Mouse (Mus musculus) layer of hippocampus, postnatal 14 days (tissue): ENCODE results near the gene Pfpl. TPM values are rescaled to one million over a fixed set of nuclear protein-coding genes. Genes with fewer than 3 reads are reported as not detected.

Source experiments
- DNase-seq, 2 experiments: peaks; one replicate each; pipeline ENCODE4 v3.0.0; 2021 to 2022; ENCODE audit warnings: low spot score in 2 of 2, mixed read lengths in 1 of 2
- long read RNA-seq, 2 experiments: library from polyadenylated mRNA; stranded (forward); transcript quantifications; one replicate each; pipeline ENCODE4 v2.0.0; 2021
- total RNA-seq, 2 experiments: library from RNA; stranded (reverse); gene quantifications; 2 replicates each; pipeline ENCODE4 v1.2.3; 2021

Gene Pfpl
- not detected for total RNA-seq
- long read RNA-seq, experiment 1, result 0 reads
- long read RNA-seq, experiment 2, result 0 reads

DNA sequence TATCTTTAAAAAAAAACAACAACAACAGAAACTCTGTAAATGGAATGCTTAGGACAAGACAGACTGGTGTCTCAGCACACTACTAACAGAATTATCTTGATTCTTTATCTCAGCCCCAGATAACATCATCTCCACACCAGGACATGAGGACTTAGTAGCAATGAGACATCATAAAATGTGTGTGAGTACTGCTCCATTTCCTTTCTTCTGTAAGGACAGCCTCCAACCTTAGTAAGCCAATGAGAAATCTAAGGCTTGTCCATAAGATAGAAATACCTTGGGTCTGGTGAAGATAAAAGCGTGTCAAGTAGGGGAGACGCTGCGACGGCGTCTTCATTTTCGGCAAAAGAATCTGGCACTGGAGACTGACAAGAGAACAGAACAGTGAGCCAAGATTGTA, at the start of gene Pfpl:
Gene Pfpl (plus strand): TSS at position 301 of the 400 bp plus-strand sequence.
- no peak for DNase-seq

DNA sequence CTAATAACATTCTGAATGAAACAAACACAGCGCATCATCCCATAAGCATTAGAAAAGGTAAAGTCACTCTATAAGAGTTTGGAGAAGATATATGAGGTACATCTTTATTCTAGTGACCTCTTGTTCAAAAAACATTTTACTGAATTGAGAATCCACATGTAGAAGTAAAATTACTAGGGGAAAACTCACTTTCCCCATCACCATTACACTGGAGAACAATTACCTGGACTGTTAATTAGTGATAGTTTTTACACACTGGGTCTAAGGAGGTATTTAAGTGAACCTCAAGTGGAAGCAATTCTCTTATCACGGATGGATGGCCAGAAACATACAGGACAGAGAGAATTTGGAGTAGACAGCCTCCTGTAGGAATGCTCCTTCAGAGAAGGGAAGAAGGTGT, 40.7 kb upstream of the Pfpl start, which contains the start of gene Olfr1440:
Gene Olfr1440 (plus strand): TSS at position 301 of the 400 bp plus-strand sequence.
- no peak for DNase-seq

DNA sequence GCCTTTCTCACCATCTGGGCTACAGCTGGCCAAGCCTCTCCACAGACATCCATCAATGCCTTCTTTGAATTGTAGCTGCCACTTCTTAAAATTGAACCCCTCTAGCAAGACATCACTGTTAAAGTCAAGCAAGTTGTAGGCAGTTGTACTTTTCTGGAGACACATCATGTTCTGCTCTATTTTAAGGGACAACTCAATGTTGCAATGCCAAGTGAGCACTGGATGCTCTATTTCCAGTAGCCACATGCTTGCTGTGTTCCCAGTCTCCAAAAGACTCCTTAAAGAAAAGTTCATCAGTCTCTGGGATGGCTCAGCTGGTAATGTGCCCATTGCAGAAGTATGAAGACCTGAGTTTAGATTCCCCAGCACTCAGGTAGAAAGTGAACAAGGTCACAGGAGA, 14.0 kb upstream of the Pfpl start:
- no peak for DNase-seq

DNA sequence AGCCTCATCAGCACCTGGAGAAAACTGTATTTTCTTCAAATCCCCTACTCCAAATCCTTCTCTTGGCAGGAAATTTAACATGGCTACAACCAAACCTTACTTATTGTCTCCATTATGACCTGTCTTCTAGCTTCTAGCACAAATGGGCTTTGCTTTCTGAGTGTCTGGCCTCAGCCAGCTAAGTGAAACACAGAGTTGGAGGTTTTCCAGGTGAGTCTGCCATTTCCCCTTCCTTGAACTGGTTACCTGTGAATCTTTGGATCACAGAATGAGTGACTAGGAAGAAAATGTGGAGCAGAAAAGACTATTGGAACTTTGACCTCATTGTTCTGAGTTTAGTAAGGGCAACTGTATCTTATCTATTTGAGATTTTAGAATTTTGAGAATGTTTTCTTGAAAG, 10.3 kb upstream of the Pfpl start, which contains the start of gene Olfr1441:
Gene Olfr1441 (plus strand): TSS at position 73 of the 400 bp plus-strand sequence.
- no peak for DNase-seq

DNA sequence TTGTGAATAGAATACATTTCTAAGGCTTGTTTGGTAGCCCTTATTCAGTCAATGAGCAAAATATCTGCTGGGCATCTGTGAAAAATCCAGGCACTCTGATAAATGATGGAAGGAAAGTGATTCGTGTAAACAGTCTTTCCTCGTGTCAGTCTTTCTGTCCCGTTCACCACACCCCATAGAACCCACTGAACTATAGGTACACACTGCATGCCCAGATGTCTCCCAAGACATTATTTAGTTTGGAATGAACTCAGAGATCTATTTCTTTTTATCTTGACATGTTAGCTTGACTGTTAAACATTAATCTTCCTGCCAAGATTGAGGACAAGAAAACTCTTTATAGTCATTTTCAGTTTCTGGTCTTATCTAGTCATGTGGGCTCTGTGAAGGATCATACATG, 9.4 kb upstream of the Pfpl start:
- no peak for DNase-seq

DNA sequence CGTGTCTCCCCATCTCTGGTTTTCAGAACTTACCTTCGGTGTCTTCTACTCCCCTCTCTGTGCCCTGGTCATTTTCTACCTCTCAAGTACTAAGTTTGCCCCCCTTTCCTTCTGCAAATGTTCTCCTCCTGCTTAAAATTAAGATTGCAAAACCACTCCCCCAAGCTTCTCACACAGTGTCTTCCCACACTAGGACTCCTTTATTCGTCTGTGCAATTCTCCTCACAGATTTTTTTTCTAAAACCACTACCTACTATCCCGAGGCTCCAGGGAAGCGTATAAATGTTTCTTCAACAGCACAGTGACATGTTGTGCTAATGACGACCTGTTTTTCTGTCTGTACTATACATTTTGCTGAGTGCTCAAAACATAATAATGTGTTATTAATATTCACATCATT, 7.2 kb upstream of the Pfpl start:
- no peak for DNase-seq

DNA sequence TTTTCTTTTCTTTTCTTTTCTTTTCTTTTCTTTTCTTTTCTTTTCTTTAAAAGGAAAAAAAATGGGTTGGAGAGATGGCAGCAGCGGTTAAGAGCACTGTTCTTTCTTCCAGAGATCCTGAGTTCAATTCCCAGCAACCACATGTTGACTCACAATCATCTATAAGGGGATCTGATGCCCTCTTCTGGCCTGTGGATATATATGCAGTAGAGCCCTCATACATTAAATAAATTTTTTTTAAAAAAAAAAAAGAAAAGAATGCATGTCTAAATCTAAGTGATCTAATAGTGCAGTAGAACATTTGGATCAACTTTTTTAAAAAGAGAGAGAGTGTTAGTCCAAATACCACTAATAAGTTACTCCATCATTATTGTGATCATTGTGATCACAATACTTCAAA, 6.0 kb upstream of the Pfpl start:
- DNase-seq, result no peak

DNA sequence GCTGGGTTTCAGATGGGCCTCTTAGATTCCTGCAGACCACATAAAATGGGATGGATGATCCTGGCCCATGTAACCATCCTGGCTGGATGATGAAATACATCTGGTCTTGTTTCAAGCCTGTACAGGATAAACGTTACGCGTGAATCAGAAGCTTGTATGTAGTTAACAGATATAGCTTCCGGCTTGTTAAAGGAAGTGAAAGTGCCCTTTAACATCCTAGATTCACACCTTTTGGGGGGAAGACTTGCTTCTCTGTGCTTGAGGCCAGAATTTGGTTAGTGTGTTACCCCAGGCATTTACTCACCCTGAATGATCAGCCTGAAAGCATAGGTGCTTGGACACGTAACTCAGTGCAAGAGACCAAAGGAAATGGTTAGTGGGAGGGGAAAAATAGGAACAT, 604 bp upstream of the Pfpl start:
- no peak for DNase-seq

DNA sequence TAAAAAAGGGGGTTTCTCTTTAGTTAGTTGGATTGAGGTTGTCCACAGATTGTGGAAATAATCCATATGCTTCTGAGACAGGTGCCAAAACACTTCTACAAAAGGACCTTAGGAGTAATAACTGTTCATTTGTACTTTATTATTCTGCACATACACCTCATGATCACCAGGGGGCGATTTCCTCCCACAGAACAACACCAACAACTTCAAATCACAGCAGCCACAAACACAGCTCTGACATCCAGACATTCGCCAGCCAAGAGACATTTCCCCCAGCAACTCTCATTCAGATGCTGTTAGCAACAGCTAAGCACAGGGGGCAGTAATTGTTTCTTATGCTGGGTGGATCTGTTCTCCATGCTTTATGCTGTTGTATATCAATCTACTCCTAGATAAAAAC, 5.3 kb downstream of the Pfpl start:
- DNase-seq, result peak; percentile 13 to 54

DNA sequence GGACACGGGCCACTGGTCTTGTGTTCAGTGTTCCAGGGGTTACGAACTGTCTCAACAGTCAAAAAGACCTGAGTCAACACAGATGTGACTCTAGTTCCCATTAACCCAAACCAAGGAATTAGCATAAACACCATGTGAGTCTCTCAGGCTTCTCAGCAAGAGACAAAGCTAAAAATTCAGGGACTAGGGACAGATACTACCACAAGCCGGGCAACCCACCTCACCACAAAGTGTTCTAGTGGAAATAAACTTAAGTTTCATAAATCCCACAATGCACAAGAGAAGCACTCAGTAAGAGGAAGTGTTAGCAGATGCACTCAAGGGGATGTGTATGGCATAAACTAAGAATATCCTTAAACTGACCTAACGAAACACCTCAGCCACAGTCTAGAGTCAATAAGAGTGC, 7.3 kb downstream of the Pfpl start:
- DNase-seq, result no peak

DNA sequence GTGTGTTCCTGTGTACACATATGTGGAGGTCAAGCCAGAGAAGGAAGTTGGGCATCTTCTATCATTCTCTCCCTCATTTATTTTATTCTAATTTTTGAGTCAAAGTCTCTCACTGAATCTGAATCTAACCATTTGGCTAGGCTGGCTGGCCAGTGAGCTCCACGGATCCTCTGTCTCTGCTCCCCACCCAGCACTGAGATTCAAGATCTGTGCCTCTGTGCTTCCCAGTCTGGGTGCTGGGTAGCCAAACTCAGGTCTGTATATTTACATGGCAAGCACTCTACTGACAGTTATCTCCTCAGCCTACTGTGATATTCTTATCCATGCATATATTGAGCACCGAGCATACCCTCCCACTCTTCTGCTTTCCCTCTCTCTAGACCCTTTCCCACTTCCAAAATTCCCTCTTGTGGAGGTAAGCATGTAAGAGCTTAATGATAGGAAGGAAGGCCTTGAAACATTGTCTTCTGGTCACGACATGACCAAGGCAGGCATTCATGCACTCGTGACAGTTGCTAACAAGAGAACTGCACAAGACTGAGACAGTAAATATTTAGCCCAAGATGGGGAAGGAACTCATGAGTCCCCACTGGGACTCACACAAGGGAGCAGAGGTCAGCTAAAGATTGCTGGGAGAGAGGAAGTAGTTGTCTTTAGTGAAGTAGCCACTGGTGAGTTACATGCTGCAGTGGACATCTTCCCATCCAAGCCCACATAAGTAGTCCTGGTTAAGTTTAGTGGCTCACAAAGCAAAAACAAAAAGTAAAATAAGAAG, 8.2 kb downstream of the Pfpl start:
- no peak for DNase-seq

DNA sequence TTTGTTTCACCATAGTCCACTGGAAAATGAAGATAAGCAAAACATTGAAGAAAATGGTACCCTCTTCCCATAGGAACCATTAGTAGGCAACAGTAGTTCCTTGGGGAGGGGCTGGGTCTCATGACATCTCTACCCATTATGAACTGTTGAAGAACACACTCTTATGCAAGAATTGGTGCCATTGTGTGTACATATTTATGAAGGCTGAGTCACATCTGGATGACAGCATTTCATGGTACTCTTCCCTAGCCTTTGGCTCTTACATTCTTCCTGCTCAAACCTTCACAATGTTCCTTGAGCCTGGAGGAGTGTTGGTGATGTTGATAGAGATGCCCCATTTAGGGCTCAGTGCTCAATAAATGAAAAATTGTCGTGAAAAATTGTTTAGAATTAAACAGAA, 11.9 kb downstream of the Pfpl start:
- DNase-seq, result no peak

DNA sequence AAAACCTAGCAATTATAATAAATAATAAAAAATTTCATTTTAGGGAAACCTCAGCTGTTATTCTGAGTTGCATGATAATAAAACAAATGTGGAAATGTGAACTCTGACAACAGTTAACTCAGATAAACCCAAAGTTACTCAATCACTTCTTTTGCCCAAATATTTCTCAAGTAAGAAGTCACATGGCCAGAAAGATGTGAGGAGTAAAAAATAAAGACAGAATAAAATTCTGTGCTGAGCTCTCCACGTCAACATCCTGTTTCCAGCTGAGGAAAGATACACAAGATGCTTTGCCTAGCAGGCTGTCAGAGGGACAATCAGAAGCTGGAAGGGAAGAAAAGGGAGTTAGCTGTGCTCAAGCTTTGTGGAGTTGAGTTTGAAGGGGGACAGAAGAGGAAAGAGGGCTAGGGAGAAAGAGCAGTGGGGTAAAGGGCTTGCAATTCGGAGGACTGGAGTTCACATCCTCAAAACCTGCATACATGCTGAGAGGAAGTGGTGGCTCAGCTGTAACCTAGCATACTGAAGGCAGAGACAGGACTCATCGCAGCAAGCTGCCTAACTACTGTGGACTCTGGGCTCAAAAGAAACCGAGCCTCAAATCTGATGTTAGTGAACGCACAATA, 12.5 kb downstream of the Pfpl start:
- DNase-seq, result no peak

DNA sequence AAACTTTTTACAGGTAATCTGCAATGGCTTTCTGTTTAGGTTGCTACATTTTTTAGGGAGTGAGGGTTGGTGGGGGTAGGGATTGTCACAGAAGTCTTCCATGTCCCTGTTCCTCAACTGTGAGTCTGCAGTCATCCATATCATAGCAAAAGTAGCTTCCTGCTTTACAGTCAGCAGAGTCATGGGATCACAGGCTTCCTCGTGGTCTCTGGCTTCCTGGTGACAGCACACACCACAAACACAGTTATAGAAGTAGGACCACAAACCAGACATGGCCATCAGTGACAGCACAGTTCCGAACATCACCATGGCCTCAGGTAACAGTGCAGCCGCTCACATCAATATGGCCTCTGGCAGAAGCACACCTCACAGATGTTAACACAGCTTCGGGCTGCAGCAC, 14.9 kb downstream of the Pfpl start:
- DNase-seq, result no peak

DNA sequence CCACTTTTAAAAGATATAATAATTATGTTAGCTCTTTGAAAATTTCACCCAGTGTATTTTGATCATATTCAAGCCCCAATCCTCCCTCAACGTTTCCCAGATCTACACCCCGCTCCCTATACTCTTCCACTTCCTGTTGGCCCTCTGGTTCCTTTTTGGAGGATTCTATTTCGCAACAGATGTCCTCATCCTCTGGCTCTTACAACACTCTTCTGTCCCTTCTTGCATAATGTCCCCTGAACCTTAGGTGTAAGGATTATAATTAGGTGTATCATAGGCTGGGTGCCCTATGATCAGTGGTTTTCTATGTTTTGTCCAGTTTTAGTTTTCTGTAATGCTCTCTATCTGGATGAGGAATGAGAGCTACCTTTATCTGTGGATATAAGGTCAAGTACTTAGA, 17.3 kb downstream of the Pfpl start:
- DNase-seq, result no peak

DNA sequence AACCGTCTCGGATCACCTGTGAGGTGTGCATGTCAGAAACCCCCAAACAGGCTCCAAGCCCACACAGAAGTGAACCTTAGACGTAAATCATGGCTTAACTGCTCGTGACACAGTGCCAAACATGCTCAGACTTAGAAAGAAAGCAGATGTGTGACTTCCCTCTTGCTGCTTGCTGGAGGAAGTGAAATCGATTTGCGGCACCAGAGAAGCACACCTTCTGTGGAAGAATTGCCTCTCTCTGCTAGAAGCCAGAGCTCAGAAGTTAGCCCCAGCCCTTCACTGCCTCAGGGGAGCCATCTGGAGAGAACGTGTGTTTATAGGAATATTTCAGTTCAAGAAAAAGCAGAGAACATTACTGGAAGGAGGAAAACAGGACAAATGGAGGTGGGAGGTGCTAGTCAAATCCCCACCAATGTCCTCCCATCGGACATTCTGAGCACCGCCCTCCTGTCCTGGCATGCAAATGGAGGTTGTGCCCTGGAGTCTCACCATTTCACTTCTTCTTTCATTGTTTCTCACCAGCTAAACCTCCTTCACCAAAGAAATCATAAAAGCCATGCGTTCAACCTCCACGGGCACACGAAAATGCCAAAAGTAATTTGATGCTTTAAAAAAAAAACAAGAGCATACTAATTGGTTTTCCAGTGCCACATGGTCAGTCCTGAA, 29.8 kb downstream of the Pfpl start:
- no peak for DNase-seq

DNA sequence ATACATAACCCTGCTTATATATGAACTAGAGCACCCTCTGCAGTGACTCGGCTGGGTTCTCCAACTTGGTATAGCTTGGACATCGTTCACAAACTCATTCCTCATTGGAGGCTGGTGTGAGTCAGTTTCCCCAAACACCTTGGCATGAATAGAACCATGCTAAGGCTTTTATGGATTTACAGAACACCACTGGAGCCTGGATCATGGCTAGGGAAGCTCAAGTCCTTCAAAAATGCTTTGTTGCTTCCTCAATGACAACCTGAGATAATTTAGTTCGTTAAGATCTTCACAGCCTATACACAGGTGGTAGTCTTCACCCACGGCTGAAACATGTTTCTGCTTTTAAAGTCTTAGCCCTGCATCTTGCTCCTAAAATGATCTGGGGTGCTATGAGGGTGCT, 31.8 kb downstream of the Pfpl start:
- DNase-seq, result no peak

DNA sequence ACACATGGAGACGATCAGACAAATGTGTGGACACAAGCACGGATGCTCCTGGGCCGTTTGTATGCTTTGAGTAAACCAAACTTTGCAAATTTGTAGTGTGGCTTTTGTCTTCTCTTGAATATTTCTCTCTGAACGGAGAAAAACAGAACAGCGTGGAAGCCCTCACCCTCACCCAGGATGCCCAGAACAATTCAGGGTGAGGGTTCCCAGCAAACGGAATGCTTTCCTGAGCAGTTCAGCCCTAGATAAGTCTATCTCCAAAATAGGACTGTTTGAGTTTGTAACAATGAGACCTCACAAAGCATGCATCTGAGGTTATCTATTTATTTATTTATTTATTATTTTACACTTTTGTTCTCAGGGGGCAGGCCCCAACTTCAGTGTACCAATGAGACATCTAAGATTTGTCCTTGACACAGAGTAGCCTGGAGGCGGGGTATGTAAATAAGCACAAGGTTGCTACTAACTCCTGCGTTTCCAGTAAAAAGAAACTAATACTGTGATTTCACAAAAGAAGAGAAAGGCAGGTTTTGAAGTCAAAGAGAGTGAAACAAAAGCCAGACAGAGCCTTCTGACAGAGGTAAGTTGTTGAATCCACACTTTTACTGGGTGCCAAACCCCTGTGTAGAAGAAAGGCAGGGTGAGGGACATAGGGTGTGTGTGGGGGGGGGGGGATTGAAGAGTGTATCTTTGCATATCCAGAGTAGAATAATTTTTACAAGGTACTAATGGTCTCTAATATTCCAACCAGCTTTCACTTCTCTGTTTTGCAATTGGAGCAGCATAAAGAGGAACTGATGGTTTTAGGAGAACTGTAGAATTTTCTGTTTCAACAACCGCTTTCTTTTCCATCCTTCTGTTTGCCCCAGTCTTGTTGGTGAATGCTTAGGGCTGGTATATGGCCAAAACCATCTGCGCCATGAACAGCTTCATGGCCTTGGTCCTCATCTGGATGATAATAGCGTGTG, 32.9 kb downstream of the Pfpl start, which contains the start of gene Mpeg1:
Gene Mpeg1 (plus strand): TSS at position 498 of the 968 bp plus-strand sequence.
- DNase-seq, result no peak

DNA sequence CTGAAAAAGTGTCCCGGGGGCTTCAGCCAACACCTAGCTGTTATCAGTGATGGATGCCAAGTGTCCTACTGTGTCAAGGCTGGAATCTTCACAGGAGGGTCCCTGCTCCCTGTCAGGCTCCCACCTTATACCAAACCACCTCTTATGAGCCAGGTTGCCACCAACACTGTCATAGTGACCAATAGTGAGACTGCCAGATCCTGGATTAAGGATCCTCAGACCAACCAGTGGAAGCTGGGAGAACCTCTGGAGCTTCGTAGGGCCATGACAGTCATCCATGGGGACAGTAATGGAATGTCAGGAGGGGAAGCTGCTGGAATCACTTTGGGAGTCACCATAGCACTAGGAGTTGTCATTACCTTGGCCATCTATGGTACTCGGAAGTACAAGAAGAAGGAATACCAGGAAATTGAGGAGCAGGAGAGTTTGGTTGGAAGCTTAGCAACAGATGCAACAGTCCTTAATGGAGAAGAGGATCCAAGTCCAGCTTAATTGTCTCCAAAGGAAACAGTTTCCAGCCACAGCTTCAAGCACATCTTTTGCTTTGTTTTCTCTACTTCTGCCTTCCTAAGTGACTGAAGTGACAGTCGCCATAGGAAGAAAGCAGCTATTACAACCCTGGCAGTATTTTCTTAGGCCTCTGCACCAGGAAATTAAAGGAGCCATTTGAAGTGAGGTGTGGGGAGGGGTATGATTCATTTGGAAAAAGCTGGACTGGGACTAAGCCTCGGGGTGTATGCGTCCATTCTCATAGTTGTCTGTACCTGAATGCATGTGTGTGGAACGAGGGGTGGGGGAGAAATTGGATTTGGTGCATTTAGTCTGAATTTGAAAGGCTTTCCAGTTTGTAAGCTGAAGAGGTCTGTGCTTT, 35.4 kb downstream of the Pfpl start:
- peak in 1 of 2 experiments; percentile 0 for DNase-seq

DNA sequence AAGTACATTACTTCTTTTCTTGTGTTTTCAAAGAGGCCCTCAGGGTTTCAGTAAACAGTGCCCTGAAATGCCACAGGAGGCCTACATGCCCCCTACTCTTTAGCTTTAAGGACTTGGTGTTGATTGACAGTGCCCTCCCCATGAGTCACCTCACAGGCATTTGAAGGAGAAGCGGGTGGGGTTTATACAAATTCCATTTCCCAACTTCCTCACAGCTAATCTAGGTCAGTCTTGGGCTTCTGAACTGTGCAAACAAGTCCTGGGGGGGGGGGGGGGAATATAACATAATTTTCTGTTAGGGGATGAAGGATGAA, 36.0 kb downstream of the Pfpl start:
- peak in 1 of 2 experiments; percentile 1 for DNase-seq
